Mouse (Mus musculus) myocyte (in vitro differentiated cells): ENCODE results near the gene Pgp. TPM values are rescaled to one million over a fixed set of nuclear protein-coding genes. Genes with fewer than 3 reads are reported as not detected.
A peak's percentile ranks its signal among the peaks of the same experiment; 100 is the strongest.

Experiments
- H3K27me3 ChIP-seq: one replicate; pipeline ENCODE4 v1.6.1; 2011; ENCODE audit not compliant: control insufficient read depth, insufficient read depth, insufficient read length
- H3K36me3 ChIP-seq: one replicate; pipeline ENCODE4 v1.6.1; 2011; ENCODE audit not compliant: control insufficient read depth, insufficient read depth
- H3K4me2 ChIP-seq: one replicate; pipeline ENCODE4 v1.6.1; 2011; ENCODE audit warnings: low read depth, control low read depth
- H3K4me3 ChIP-seq: one replicate; pipeline ENCODE4 v1.5.1; 2011; ENCODE audit warnings: mild to moderate bottlenecking, control low read depth, moderate library complexity
- H3K79me2 ChIP-seq: one replicate; pipeline ENCODE4 v1.6.1; 2011; ENCODE audit not compliant: control insufficient read depth, insufficient read depth
- H3ac ChIP-seq: one replicate; pipeline ENCODE4 v1.6.1; 2011; ENCODE audit not compliant: control insufficient read depth, insufficient read length
- CEBPB ChIP-seq: IDR thresholded peaks from 2 replicates; pipeline ENCODE4 v1.6.1; 2011; ENCODE audit warnings: mild to moderate bottlenecking, moderate library complexity; ENCODE audit not compliant: poor library complexity, insufficient read depth, severe bottlenecking
- E2F4 ChIP-seq: IDR thresholded peaks from one replicate; pipeline ENCODE4 v1.6.1; 2011; ENCODE audit warnings: mild to moderate bottlenecking, control low read depth, moderate library complexity; ENCODE audit not compliant: insufficient read depth
- MAX ChIP-seq: IDR thresholded peaks from one replicate; pipeline ENCODE4 v1.6.1; 2011; ENCODE audit warnings: low read depth, mild to moderate bottlenecking, control low read depth
- MYOD1 ChIP-seq, 3 experiments: IDR thresholded peaks; one replicate each; pipeline ENCODE4 v1.6.1; 2011; ENCODE audit warnings: control low read depth in 2 of 3, low read depth in 2 of 3, mild to moderate bottlenecking in 2 of 3, moderate library complexity in 1 of 3; ENCODE audit not compliant: insufficient read length in 2 of 3, control insufficient read depth in 1 of 3
- MYOG ChIP-seq, 3 experiments: IDR thresholded peaks; one replicate each; pipeline ENCODE4 v1.6.1; 2011; ENCODE audit warnings: control low read depth in 2 of 3, low read depth in 2 of 3, mild to moderate bottlenecking in 2 of 3; ENCODE audit not compliant: insufficient read length in 2 of 3, control insufficient read depth in 1 of 3, insufficient read depth in 1 of 3
- POLR2A ChIP-seq: IDR thresholded peaks from one replicate; pipeline ENCODE4 v1.6.1; 2011; ENCODE audit warnings: low read depth, mild to moderate bottlenecking, control low read depth, moderate library complexity; ENCODE audit not compliant: insufficient read length
- POLR2AphosphoS2 ChIP-seq: IDR thresholded peaks from one replicate; pipeline ENCODE4 v1.6.1; 2011; ENCODE audit warnings: low read depth, control low read depth; ENCODE audit not compliant: insufficient read length
- REST ChIP-seq: IDR thresholded peaks from one replicate; pipeline ENCODE4 v1.6.1; 2011; ENCODE audit warnings: mild to moderate bottlenecking, control low read depth, moderate library complexity; ENCODE audit not compliant: insufficient read depth, insufficient read length
- SRF ChIP-seq: IDR thresholded peaks from one replicate; pipeline ENCODE4 v1.6.1; 2011; ENCODE audit warnings: low read depth; ENCODE audit not compliant: control insufficient read depth, insufficient read length
- TCF12 ChIP-seq: IDR thresholded peaks from one replicate; pipeline ENCODE4 v1.6.1; 2011; ENCODE audit warnings: mild to moderate bottlenecking, control low read depth; ENCODE audit not compliant: poor library complexity, insufficient read depth, severe bottlenecking
- TCF3 ChIP-seq: IDR thresholded peaks from one replicate; pipeline ENCODE4 v1.6.1; 2011; ENCODE audit warnings: low read depth, control low read depth; ENCODE audit not compliant: insufficient read length
- USF1 ChIP-seq: IDR thresholded peaks from one replicate; pipeline ENCODE4 v1.6.1; 2011; ENCODE audit warnings: low read depth, mild to moderate bottlenecking, control low read depth, moderate library complexity
- polyA plus RNA-seq: library from polyadenylated mRNA; unstranded; fragments of >200 nt; fragmentation: generic; extraction: Trizol; gene quantifications from one replicate; pipeline ENCODE4 v1.2.1, GENCODE M21; 2012; ENCODE audit warnings: missing spikeins

Gene Pgp
- polyA plus RNA-seq, 1 experiment: 53.7 TPM

- H3K4me3 ChIP-seq: no peak within 1 kb of the TSS
These were observed 18.0 kb downstream of the Pgp start, which contains the start of gene Caskin1 for GRCm38 (mm10) chr17:24488186-24488661. TSS of gene Caskin1 (plus strand) at chr17:24488601.

GRCm38 (mm10) chr17:24488662-24489264, 18.6 kb downstream of the Pgp start:
- H3K27me3 ChIP-seq: peaks cover 28% of the 10 kb centered on the region
- no peaks in the 10 kb centered on the region for H3K36me3 ChIP-seq
- peak overlapping the region; percentile 55 for H3K4me2 ChIP-seq
- H3ac ChIP-seq: no peak overlapping the region
- H3K4me3 ChIP-seq: no peak overlapping the region
- TF ChIP-seq USF1: no peak
- TF ChIP-seq CEBPB: no peak
- no peak for TF ChIP-seq MYOD1 (IDR thresholded peaks at IDR 0.05; ENCODE audit: control insufficient read depth in 1 of 3, insufficient read length in 2 of 3, low read depth in 2 of 3)
- no peak for TF ChIP-seq TCF3
- no peaks in the 10 kb centered on the region for H3K79me2 ChIP-seq

More at GRCm38 (mm10) chr17:24488186-24488661, 18.0 kb downstream of the Pgp start, which contains the start of gene Caskin1:
- Histone ChIP-seq H3ac (no peak within 1 kb of the TSS), H3K27me3 (peaks cover 28% of the 10 kb centered on the region), H3K4me2 (peak within 1 kb of the TSS; percentile 55), H3K79me2 (no peaks in the 10 kb centered on the region), H3K36me3 (no peaks in the 10 kb centered on the region)
- TF ChIP-seq CEBPB (no peak), POLR2AphosphoS2 (no peak), REST (no peak), E2F4 (no peak), POLR2A (no peak), MAX (no peak), SRF (no peak), MYOD1 (IDR thresholded peaks at IDR 0.05; ENCODE audit: control insufficient read depth in 1 of 3, insufficient read length in 2 of 3, low read depth in 2 of 3) (no peak)

- Histone ChIP-seq H3K4me3 (no peak overlapping the region), H3K4me2 (peak overlapping the region; percentile 55), H3K79me2 (no peaks in the 10 kb centered on the region), H3ac (no peak overlapping the region), H3K36me3 (no peaks in the 10 kb centered on the region), H3K27me3 (peaks cover 28% of the 10 kb centered on the region)
- TF ChIP-seq CEBPB: no peak
- no peak for TF ChIP-seq E2F4
- TF ChIP-seq MYOG (IDR thresholded peaks at IDR 0.05; ENCODE audit: control insufficient read depth in 1 of 3, insufficient read depth in 1 of 3, insufficient read length in 2 of 3, low read depth in 2 of 3): no peak
- TF ChIP-seq TCF3: no peak
- no peak for TF ChIP-seq MYOD1 (IDR thresholded peaks at IDR 0.05; ENCODE audit: control insufficient read depth in 1 of 3, insufficient read length in 2 of 3, low read depth in 2 of 3)
- no peak for TF ChIP-seq SRF
- no peak for TF ChIP-seq POLR2A
- no peak for TF ChIP-seq MAX
These were observed 19.3 kb downstream of the Pgp start for GRCm38 (mm10) chr17:24489265-24490030.

GRCm38 (mm10) chr17:24490399-24490798, 20.2 kb downstream of the Pgp start:
- no peak overlapping the region for H3K4me2 ChIP-seq
- TF ChIP-seq CEBPB: no peak
- no peak overlapping the region for H3K4me3 ChIP-seq
- H3ac ChIP-seq: no peak overlapping the region
- H3K79me2 ChIP-seq: no peaks in the 10 kb centered on the region
- H3K36me3 ChIP-seq: no peaks in the 10 kb centered on the region
- peaks cover 28% of the 10 kb centered on the region for H3K27me3 ChIP-seq

GRCm38 (mm10) chr17:24494627-24495335, 24.6 kb downstream of the Pgp start:
- no peaks in the 10 kb centered on the region for H3K79me2 ChIP-seq
- no peak overlapping the region for H3K4me3 ChIP-seq
- H3ac ChIP-seq: no peak overlapping the region
- no peaks in the 10 kb centered on the region for H3K36me3 ChIP-seq
- H3K4me2 ChIP-seq: no peak overlapping the region
- H3K27me3 ChIP-seq: peaks cover 34% of the 10 kb centered on the region
- TF ChIP-seq POLR2AphosphoS2 (no peak), TCF12 (no peak), TCF3 (no peak), MYOG (IDR thresholded peaks at IDR 0.05; ENCODE audit: control insufficient read depth in 1 of 3, insufficient read depth in 1 of 3, insufficient read length in 2 of 3, low read depth in 2 of 3) (no peak), POLR2A (no peak), USF1 (no peak), SRF (no peak), REST (no peak), MAX (no peak), MYOD1 (IDR thresholded peaks at IDR 0.05; ENCODE audit: control insufficient read depth in 1 of 3, insufficient read length in 2 of 3, low read depth in 2 of 3) (no peak), CEBPB (no peak)
